Mouse (Mus musculus) liver, embryonic 14.5 days (tissue): ENCODE measurements around the gene Dock2. TPM values are rescaled to one million over a fixed set of nuclear protein-coding genes. Genes with fewer than 3 reads are reported as not detected.
A peak's percentile ranks its signal among the peaks of the same experiment; 100 is the strongest.

Source experiments
- ATAC-seq: fragments of 200-750 bp; cut with Nextera tagmentation; 2 replicates; pipeline ENCODE4 v1.8.0; 2017; ENCODE audit warnings: moderate number of reproducible peaks, mild to moderate bottlenecking, moderate library complexity; ENCODE audit not compliant: insufficient read depth
- DNase-seq, 3 experiments: peaks; one replicate each; pipeline ENCODE4 v3.0.0-alpha.2; 2012 to 2013; ENCODE audit warnings: low read depth in 3 of 3, low spot score in 3 of 3
- H3K27ac ChIP-seq: fragments of 300-500 bp; sonication (generic); 2 replicates; pipeline ENCODE4 v1.5.1; 2014; ENCODE audit warnings: moderate library complexity, mild to moderate bottlenecking, control low read depth, inconsistent platforms
- H3K27me3 ChIP-seq: fragments of 300-500 bp; sonication (generic); 2 replicates; pipeline ENCODE4 v1.6.1; 2014; ENCODE audit warnings: mild to moderate bottlenecking, low read length, moderate library complexity; ENCODE audit not compliant: control insufficient read depth, insufficient read depth
- H3K36me3 ChIP-seq: fragments of 300-500 bp; sonication (generic); replicated peaks from 2 replicates; pipeline ENCODE4 v1.6.1; 2014; ENCODE audit warnings: low read depth; ENCODE audit not compliant: control insufficient read depth, insufficient read depth
- H3K4me1 ChIP-seq, 2 experiments: fragments of 200-500 bp in 1 of 2; fragments of 300-500 bp in 1 of 2; sonication (generic) in 1 of 2; replicated peaks; 2 replicates each; pipeline ENCODE4 v1.6.1; 2012 to 2014; ENCODE audit warnings: antibody characterized with exemption in 1 of 2, inconsistent platforms in 1 of 2, low read length in 1 of 2; ENCODE audit not compliant: control insufficient read depth in 2 of 2, insufficient read depth in 2 of 2
- H3K4me2 ChIP-seq: fragments of 300-500 bp; sonication (generic); 2 replicates; pipeline ENCODE4 v1.6.1; 2014; ENCODE audit warnings: low read depth, mild to moderate bottlenecking, control low read depth, moderate library complexity
- H3K4me3 ChIP-seq, 2 experiments: fragments of 200-500 bp in 1 of 2; fragments of 300-500 bp in 1 of 2; sonication (generic) in 1 of 2; 2 replicates each; pipeline ENCODE4 v1.5.1; 2012 to 2014; ENCODE audit warnings: low read depth in 2 of 2, low read length in 2 of 2, mild to moderate bottlenecking in 2 of 2, control low read depth in 1 of 2, inconsistent platforms in 1 of 2, moderate library complexity in 1 of 2; ENCODE audit not compliant: insufficient read depth in 1 of 2
- H3K9ac ChIP-seq: fragments of 300-500 bp; sonication (generic); replicated peaks from 2 replicates; pipeline ENCODE4 v1.6.1; 2014; ENCODE audit warnings: mild to moderate bottlenecking, control low read depth, moderate library complexity
- H3K9me3 ChIP-seq: fragments of 300-500 bp; sonication (generic); 2 replicates; pipeline ENCODE4 v1.6.1; 2016; ENCODE audit warnings: low read length, mixed read lengths; ENCODE audit not compliant: control insufficient read depth
- CTCF ChIP-seq: IDR thresholded peaks from 2 replicates; pipeline ENCODE4 v1.5.1; 2016; ENCODE audit warnings: antibody characterized with exemption, low read depth, control low read depth
- EP300 ChIP-seq: IDR thresholded peaks from 2 replicates; pipeline ENCODE4 v1.6.1; 2016; ENCODE audit warnings: antibody characterized with exemption, low read depth
- WGBS: fragments of 180-500 bp; shearing (Covaris S2); extraction: QIAGEN DNeasy Blood & Tissue Kit; methylation state at CpG from one replicate; pipeline ENCODE4 v1.1.7; 2014; ENCODE audit not compliant: insufficient replicate concordance; 5-methylcytosine and 5-hydroxymethylcytosine counted together
- polyA plus RNA-seq, 2 experiments: library from polyadenylated mRNA; depleted of rRNA in 1 of 2; stranded (reverse) in 1 of 2; unstranded in 1 of 2; fragments of >200 nt; fragmentation: Nextera tagmentation in 1 of 2; extraction: Ambion mirVana in 1 of 2; gene quantifications; 2 replicates each; pipeline versions ENCODE4 v1.2.1 to v1.2.3; 2012 to 2014

The Dock2 gene
- polyA plus RNA-seq, 2 experiments, result 2.1 to 2.6 TPM

DNA sequence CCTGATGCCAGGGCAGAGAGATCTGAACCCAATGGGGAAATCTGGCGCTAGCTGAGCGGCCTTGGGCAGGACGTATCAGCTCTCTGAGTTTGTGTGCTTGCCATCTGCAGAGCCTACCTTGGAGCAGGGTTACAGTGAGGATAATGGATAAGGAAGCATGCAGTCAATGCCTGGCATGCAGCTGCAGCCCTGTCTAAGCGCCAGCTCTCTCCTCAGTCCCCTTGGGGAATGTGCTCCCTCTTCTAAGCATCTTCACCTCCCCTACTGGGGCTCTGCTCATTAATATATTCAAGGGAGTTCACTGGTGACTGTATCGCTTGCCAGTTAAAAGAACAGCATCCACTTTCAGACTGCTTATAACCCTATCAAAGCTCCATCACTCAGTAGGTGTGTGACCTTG is 439.4 kb downstream of the Dock2 start:
- WGBS, result 69% methylated on average over 5 of the region's 5 CpGs
- no peak for DNase-seq
- Histone ChIP-seq H3K36me3 (no peaks in the 10 kb centered on the region), H3K9ac (no peak overlapping the region), H3K9me3 (no peaks in the 10 kb centered on the region), H3K4me2 (no peak overlapping the region), H3K4me3 (no peak overlapping the region), H3K27ac (no peak overlapping the region), H3K4me1 (no peaks in the 10 kb centered on the region), H3K27me3 (no peaks in the 10 kb centered on the region)
- TF ChIP-seq EP300 (no peak), CTCF (no peak)
- no peak for ATAC-seq

DNA sequence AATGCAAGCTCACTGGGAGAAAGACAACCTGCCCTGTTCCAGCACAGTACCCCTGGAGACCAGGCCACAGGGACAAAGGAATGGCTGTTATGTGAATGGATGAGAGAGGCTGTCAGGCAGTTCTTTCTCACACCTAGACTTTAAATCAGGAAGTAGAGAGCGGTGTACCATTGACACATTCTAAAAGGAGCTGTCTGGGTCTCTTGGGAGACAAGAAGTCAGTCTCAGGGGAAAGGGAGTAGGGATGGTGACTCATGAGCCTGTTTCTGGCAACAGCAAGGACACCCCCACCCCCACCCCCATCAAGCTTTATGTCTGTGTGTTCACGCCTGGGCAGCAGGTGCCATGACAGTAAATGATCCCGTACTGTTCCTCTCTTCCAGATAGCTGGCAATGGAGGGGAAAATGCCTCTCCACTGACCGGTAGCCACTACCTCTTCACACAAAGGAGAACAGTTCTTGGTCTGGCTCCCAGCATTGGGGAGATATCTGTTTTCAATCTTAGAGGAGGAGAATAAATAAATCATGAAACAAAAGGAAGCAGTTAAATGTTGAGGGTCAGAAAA is 439.9 kb downstream of the Dock2 start:
- Histone ChIP-seq H3K4me2 (no peak overlapping the region), H3K36me3 (no peaks in the 10 kb centered on the region), H3K4me1 (no peaks in the 10 kb centered on the region), H3K27me3 (no peaks in the 10 kb centered on the region), H3K27ac (no peak overlapping the region), H3K4me3 (no peak overlapping the region), H3K9ac (no peak overlapping the region), H3K9me3 (no peaks in the 10 kb centered on the region)
- DNase-seq, result no peak
- TF ChIP-seq EP300 (no peak), CTCF (no peak)
- no peak for ATAC-seq
- 59% methylated on average over 4 of the region's 4 CpGs for WGBS

DNA sequence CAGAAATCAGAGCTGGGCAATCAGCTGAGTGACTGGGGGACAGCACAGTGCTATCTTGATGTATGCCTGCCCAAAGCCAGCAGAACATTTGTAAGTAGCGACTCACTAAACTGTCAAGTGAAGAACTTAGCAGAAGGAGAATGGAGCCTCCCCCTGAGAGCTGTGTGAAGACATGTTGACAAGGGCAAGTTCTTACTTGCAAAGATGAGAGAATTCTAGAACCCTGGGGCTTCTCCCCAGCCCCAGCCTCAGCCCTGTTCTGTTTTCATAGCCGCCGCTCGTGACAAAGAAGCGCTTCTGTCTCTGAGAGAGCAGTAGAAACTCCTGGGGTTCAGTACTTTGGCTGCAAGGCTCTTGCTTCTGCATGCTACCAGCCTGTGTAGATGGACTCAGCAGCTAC is 444.0 kb downstream of the Dock2 start:
- 86% methylated on average over 5 of the region's 5 CpGs for WGBS
- H3K4me2 ChIP-seq, result no peak overlapping the region
- ATAC-seq, result no peak

DNA sequence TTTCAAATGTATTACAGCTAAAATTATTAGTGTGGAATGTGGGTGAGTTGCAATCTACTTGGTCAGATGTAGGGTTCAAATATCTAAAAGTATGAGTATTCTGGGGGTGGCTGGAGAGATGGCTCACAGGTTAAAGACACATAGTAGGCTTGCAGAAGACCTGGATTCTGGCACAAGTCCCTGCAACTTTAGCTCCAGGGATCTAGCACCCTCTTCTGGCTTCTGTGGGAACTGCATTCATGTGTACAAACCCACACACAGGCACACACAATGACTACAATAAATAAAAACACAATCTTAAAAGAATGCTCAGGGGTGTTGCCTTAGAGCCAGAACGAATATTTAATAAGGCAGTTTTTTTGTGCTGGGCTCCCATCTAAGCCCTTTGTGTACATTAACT is 445.8 kb downstream of the Dock2 start:
- DNase-seq (no peak), ATAC-seq (no peak)
- H3K36me3 ChIP-seq, result no peaks in the 10 kb centered on the region
- no peak for TF ChIP-seq EP300
- TF ChIP-seq CTCF, result peak; percentile 57
- no peak overlapping the region for H3K4me3 ChIP-seq
- H3K27me3 ChIP-seq, result no peaks in the 10 kb centered on the region
- H3K9ac ChIP-seq, result no peak overlapping the region
- no peak overlapping the region for H3K27ac ChIP-seq
- 29% methylated on average over 1 of the region's 1 CpGs for WGBS
- H3K4me1 ChIP-seq, result peaks cover 0 to 5% of the 10 kb centered on the region in 2 experiments; a peak in 2 of 4 replicates
- no peak overlapping the region for H3K4me2 ChIP-seq
- H3K9me3 ChIP-seq, result no peaks in the 10 kb centered on the region

More for the DNA sequence above, 444.0 kb downstream of the Dock2 start:
- Histone ChIP-seq H3K27me3 (no peaks in the 10 kb centered on the region), H3K36me3 (no peaks in the 10 kb centered on the region), H3K4me1 (no peaks in the 10 kb centered on the region), H3K4me3 (no peak overlapping the region), H3K9me3 (no peaks in the 10 kb centered on the region), H3K9ac (no peak overlapping the region), H3K27ac (no peak overlapping the region)
- TF ChIP-seq EP300 (no peak), CTCF (no peak)
- no peak for DNase-seq

DNA sequence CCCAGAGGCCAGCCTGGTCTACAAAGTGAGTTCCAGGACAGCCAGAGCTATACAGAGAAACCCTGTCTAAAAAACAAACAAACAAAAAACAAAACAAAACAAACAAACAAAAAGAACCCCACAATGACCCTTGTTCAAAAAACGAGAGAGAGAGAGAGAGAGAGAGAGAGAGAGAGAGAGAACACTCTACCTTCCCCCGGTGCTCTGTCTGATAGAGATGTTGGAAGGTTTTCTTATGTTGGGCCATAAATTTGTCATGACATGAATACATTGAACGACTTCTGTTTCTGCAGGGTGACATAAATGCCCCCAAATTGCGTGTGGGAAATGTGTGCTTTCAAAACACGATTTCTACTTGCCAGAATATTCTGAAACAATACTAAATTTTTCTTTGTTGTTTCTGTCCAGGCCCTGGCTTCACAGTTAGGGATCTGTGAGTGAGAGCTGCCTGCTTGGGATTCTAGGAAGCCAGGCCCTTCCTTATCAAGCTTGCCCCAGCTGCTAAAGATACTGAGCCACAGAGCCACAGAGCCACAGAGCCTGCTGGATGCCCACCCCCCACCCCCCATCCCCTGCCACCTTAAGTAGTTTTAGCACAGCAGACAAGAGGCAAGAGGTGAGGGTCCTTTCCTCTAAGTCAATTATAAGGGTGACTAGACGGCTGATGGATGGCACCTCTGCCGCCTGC is 451.2 kb downstream of the Dock2 start:
- 15% methylated on average over 7 of the region's 7 CpGs for WGBS
- peak in 1 of 3 experiments; percentile 12 for DNase-seq
- Histone ChIP-seq H3K27me3 (no peaks in the 10 kb centered on the region), H3K4me3 (no peak overlapping the region), H3K4me2 (no peak overlapping the region), H3K9me3 (no peaks in the 10 kb centered on the region), H3K9ac (no peak overlapping the region; the same call in 1 of the 2 replicates), H3K36me3 (no peaks in the 10 kb centered on the region), H3K4me1 (peaks cover 0 to 10% of the 10 kb centered on the region in 2 experiments; a peak in 3 of 4 replicates), H3K27ac (no peak overlapping the region)
- TF ChIP-seq EP300 (no peak), CTCF (no peak)
- peak; percentile 84; the same call in 1 of the 2 replicates for ATAC-seq
